Mouse (Mus musculus) left cerebral cortex, postnatal 25 days (tissue): Measurements from ENCODE around the gene Sdc4. TPM values are rescaled to one million over a fixed set of nuclear protein-coding genes. Genes with fewer than 3 reads are reported as not detected.

Experiments
- DNase-seq, 2 experiments: peaks; one replicate each; pipeline ENCODE4 v3.0.0; 2022; ENCODE audit warnings: low spot score in 2 of 2, mixed read lengths in 1 of 2
- intact Hi-C: fragments of 180-260 bp; cut with DNase I; formaldehyde crosslinking; loops from one replicate; pipeline ENCODE4 v1.15.1; 2025
- total RNA-seq, 2 experiments: library from RNA; stranded (reverse); gene quantifications; 2 replicates each; pipeline ENCODE4 v1.2.3; 2021

Gene Sdc4
- total RNA-seq, 2 experiments from 2014 or later: 86.7 to 90.7 TPM

DNA sequence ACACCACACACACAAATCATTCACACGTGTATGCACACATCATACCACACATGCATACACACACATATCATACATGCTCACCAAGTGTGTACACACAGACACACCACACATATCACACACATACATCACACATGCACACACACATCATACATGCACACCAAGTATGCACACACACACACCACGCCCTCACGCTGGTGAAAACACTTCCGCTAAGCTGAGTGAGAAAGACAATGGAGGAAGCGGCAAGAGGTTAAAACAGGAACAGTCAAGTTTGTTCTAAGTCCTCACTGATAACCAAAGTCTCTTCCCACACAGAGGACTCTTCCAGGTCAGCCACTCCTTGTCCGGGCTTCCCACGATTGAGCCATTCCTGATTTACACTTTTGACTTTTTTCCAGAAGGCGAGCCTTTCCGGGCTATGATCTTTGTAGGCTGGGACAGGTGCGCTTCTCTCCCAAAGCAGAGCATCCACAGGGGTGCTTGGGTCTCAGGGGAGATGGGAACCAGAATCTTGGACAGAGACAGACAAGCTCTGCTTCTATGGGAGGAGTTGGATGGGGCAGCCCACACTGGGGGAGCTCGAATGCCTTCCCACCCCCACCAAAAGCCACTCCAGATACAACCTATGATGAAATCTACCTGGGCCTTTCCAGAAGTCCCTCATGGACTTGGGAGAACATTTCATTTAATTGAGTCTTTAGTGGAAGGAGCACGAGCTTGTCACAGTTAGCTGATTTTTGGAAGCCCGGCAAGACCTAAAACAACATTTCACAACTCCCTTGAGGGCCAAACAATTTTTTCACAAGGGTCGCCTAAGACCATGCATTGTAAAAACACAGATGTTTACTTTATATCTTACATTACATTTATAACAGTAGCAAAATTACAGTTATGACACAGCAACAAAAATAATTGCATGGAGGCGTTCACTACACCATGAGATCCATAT, 65.9 kb downstream of the Sdc4 start:
- intact Hi-C loops: no loop called here

More for the DNA sequence above, 65.9 kb downstream of the Sdc4 start:
- no peak for DNase-seq

Other genes starting within 250 kb of the Sdc4 start
- not detected for gene Wfdc15a, start 243.8 kb downstream of the Sdc4 start, total RNA-seq
- not detected for gene Wfdc15b, start 222.2 kb downstream of the Sdc4 start, total RNA-seq
- not detected for gene Svs2, start 205.4 kb downstream of the Sdc4 start, total RNA-seq
- not detected for gene Svs3b, start 187.2 kb downstream of the Sdc4 start, total RNA-seq
- not detected for gene Svs4, start 165.4 kb downstream of the Sdc4 start, total RNA-seq
- not detected for gene Svs3a, start 154.6 kb downstream of the Sdc4 start, total RNA-seq
- gene Svs6, start 127.1 kb downstream of the Sdc4 start, total RNA-seq: not detected
- gene Svs5, start 111.1 kb downstream of the Sdc4 start, total RNA-seq: not detected
- gene Slpi, start 54.8 kb downstream of the Sdc4 start, total RNA-seq: not detected
- gene Rbpjl, start 40.7 kb downstream of the Sdc4 start, total RNA-seq: under 1 TPM; 0.41 to 0.43 TPM
- gene Matn4, start 38.7 kb downstream of the Sdc4 start, total RNA-seq: 10 to 100 TPM; 11.5 to 13.8 TPM
- 10 to 100 TPM; 38.0 to 39.7 TPM for gene Sys1, start 13.1 kb upstream of the Sdc4 start, total RNA-seq
- 10 to 100 TPM; 11.4 to 13.1 TPM for gene Gm20458, start 17.1 kb upstream of the Sdc4 start, total RNA-seq
- not detected for gene Trp53tg5, start 29.8 kb upstream of the Sdc4 start, total RNA-seq
- 100 to 1,000 TPM; 114 to 127 TPM for gene Dbndd2, start 42.2 kb upstream of the Sdc4 start, total RNA-seq
- gene Pigt, start 53.6 kb upstream of the Sdc4 start, total RNA-seq: 10 to 100 TPM; 92.5 to 94.5 TPM
- gene Wfdc2, start 118.5 kb upstream of the Sdc4 start, total RNA-seq: 1 to 10 TPM in 1 of 2 experiments, under 1 TPM in 1; 0.71 to 1.3 TPM
- not detected for gene Spint3, start 129.6 kb upstream of the Sdc4 start, total RNA-seq
- gene Wfdc6a, start 141.6 kb upstream of the Sdc4 start, total RNA-seq: under 1 TPM in 1 of 2 experiments, not detected in 1; 0.46 TPM
- gene Eppin, start 149.7 kb upstream of the Sdc4 start, total RNA-seq: not detected
- not detected for gene Wfdc6b, start 169.6 kb upstream of the Sdc4 start, total RNA-seq
- gene Wfdc8, start 169.7 kb upstream of the Sdc4 start, total RNA-seq: not detected
- not detected for gene Wfdc16, start 194.9 kb upstream of the Sdc4 start, total RNA-seq
- gene Wfdc10, start 212.2 kb upstream of the Sdc4 start, total RNA-seq: not detected
- gene Wfdc9, start 212.7 kb upstream of the Sdc4 start, total RNA-seq: not detected
- not detected for gene Wfdc11, start 230.2 kb upstream of the Sdc4 start, total RNA-seq
- not detected for gene Wfdc13, start 241.2 kb upstream of the Sdc4 start, total RNA-seq